Mouse (Mus musculus): ENCODE results near the gene Gas2l3. TPM values are rescaled to one million over a fixed set of nuclear protein-coding genes. Genes with fewer than 3 reads are reported as not detected.
A peak's percentile ranks its signal among the peaks of the same experiment; 100 is the strongest.

The Gas2l3 gene
- total RNA-seq, 1 experiment, result 25.5 TPM

GRCm38 (mm10) chr10:89392687-89393086 is 51.1 kb downstream of the Gas2l3 start:
- Histone ChIP-seq H3K4me1 (ENCODE audit: control insufficient read depth in 2 of 2, insufficient read depth in 2 of 2, low read length in 2 of 2, poor library complexity in 1 of 2) (peaks cover 2 to 6% of the 10 kb centered on the region in 2 experiments; a peak in 3 of 4 replicates), H3K4me3 (ENCODE audit: insufficient read depth in 1 of 2, low read depth in 1 of 2, low read length in 2 of 2, poor library complexity in 1 of 2, severe bottlenecking in 1 of 2) (no peak overlapping the region), H3K27ac (ENCODE audit: insufficient read depth, low read depth, low read length, poor library complexity, severe bottlenecking) (no peak overlapping the region), H3K36me3 (ENCODE audit: control insufficient read depth, insufficient read depth, low read length, poor library complexity, severe bottlenecking) (no peaks in the 10 kb centered on the region), H3K9me3 (ENCODE audit: control insufficient read depth, insufficient read depth, low read depth, low read length) (no peaks in the 10 kb centered on the region), H3K9ac (ENCODE audit: insufficient read depth, low read depth, low read length, poor library complexity, severe bottlenecking) (no peak overlapping the region)
- in situ Hi-C loops (cut with MboI; ENCODE audit: low sequenced_read_pairs in 2 of 2, unreplicated experiment in 2 of 2), result no loop called here
- no peak for DNase-seq (ENCODE audit: low read depth, low spot score)
- TF ChIP-seq ZC3H11A (IDR thresholded peaks at IDR 0.05; ENCODE audit: borderline replicate concordance, low read depth, low read length), result no peak
- no peak for TF ChIP-seq ZNF384 (IDR thresholded peaks at IDR 0.05; ENCODE audit: low read depth, low read length)
- no peak for TF ChIP-seq HCFC1 (IDR thresholded peaks at IDR 0.05; ENCODE audit: borderline replicate concordance, insufficient read depth, low read length)

DNA sequence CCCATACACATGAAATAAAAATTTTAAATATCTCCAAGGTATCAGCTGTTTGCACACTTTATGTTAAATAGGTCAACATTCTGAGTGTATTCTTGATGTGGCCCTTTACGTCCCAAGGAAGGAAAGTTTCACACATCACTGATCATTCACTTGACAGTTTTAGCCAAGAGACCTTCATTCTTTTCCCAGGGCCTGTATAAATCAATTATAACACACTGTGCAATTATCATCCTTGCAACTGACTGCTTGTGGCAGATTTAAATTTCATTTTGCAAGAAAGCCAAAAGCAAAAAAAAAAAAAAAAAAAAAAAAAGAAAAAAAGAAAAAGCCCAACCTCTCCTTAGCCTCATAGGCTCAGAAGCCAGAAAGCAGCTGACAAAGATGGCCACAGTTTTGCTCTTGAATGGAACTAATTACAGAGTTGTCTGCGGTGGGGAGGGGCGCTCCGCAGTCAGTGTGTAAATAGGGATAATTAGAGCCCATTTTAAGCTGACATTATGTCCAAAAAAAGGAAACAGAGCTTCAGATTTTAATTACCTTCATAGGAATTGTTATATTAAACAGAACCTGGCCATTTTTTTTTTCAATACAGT is 52.1 kb downstream of the Gas2l3 start:
- in situ Hi-C loops (cut with MboI; ENCODE audit: low sequenced_read_pairs in 2 of 2, unreplicated experiment in 2 of 2), result no loop called here
- TF ChIP-seq ZC3H11A (IDR thresholded peaks at IDR 0.05; ENCODE audit: borderline replicate concordance, low read depth, low read length), result no peak
- no peak for TF ChIP-seq HCFC1 (IDR thresholded peaks at IDR 0.05; ENCODE audit: borderline replicate concordance, insufficient read depth, low read length)
- TF ChIP-seq MAFK (IDR thresholded peaks at IDR 0.05; ENCODE audit: insufficient read depth, low read depth, low read length), result no peak
- 0 out of 2 replicates have a peak, but pooled peaks have one; percentile 5 for TF ChIP-seq ZNF384 (IDR thresholded peaks at IDR 0.05; ENCODE audit: low read depth, low read length)
- no peak for TF ChIP-seq CHD2 (IDR thresholded peaks at IDR 0.05; ENCODE audit: low read depth, low read length)
- Histone ChIP-seq H3K27ac (ENCODE audit: insufficient read depth, low read depth, low read length, poor library complexity, severe bottlenecking) (no peak overlapping the region), H3K9ac (ENCODE audit: insufficient read depth, low read depth, low read length, poor library complexity, severe bottlenecking) (no peak overlapping the region), H3K36me3 (ENCODE audit: control insufficient read depth, insufficient read depth, low read length, poor library complexity, severe bottlenecking) (no peaks in the 10 kb centered on the region), H3K9me3 (ENCODE audit: control insufficient read depth, insufficient read depth, low read depth, low read length) (no peaks in the 10 kb centered on the region), H3K4me1 (ENCODE audit: control insufficient read depth in 2 of 2, insufficient read depth in 2 of 2, low read length in 2 of 2, poor library complexity in 1 of 2) (peaks cover 2 to 6% of the 10 kb centered on the region in 2 experiments; a peak in 3 of 4 replicates), H3K4me3 (ENCODE audit: insufficient read depth in 1 of 2, low read depth in 1 of 2, low read length in 2 of 2, poor library complexity in 1 of 2, severe bottlenecking in 1 of 2) (no peak overlapping the region)
- DNase-seq (ENCODE audit: low read depth, low spot score), result no peak

- H3K9me3 ChIP-seq (ENCODE audit: control insufficient read depth, insufficient read depth, low read depth, low read length), result no peaks in the 10 kb centered on the region
- H3K4me3 ChIP-seq (ENCODE audit: insufficient read depth in 1 of 2, low read depth in 1 of 2, low read length in 2 of 2, poor library complexity in 1 of 2, severe bottlenecking in 1 of 2), result no peak overlapping the region
- in situ Hi-C loops (cut with MboI; ENCODE audit: low sequenced_read_pairs in 2 of 2, unreplicated experiment in 2 of 2), result no loop called here
- H3K36me3 ChIP-seq (ENCODE audit: control insufficient read depth, insufficient read depth, low read length, poor library complexity, severe bottlenecking), result no peaks in the 10 kb centered on the region
- no peak overlapping the region for H3K27ac ChIP-seq (ENCODE audit: insufficient read depth, low read depth, low read length, poor library complexity, severe bottlenecking)
- no peaks in the 10 kb centered on the region for H3K4me1 ChIP-seq (ENCODE audit: control insufficient read depth in 2 of 2, insufficient read depth in 2 of 2, low read length in 2 of 2, poor library complexity in 1 of 2)
- H3K9ac ChIP-seq (ENCODE audit: insufficient read depth, low read depth, low read length, poor library complexity, severe bottlenecking), result no peak overlapping the region
- no peak for TF ChIP-seq ZNF384 (IDR thresholded peaks at IDR 0.05; ENCODE audit: low read depth, low read length)
- no peak for TF ChIP-seq HCFC1 (IDR thresholded peaks at IDR 0.05; ENCODE audit: borderline replicate concordance, insufficient read depth, low read length)
- TF ChIP-seq MAFK (IDR thresholded peaks at IDR 0.05; ENCODE audit: insufficient read depth, low read depth, low read length), result no peak
- no peak for TF ChIP-seq ZC3H11A (IDR thresholded peaks at IDR 0.05; ENCODE audit: borderline replicate concordance, low read depth, low read length)
- TF ChIP-seq CHD2 (IDR thresholded peaks at IDR 0.05; ENCODE audit: low read depth, low read length), result no peak
- DNase-seq (ENCODE audit: low read depth, low spot score), result no peak
Observed at GRCm38 (mm10) chr10:89386461-89386860, 57.3 kb downstream of the Gas2l3 start.

GRCm38 (mm10) chr10:89383462-89383861 is 60.3 kb downstream of the Gas2l3 start:
- H3K4me3 ChIP-seq (ENCODE audit: insufficient read depth in 1 of 2, low read depth in 1 of 2, low read length in 2 of 2, poor library complexity in 1 of 2, severe bottlenecking in 1 of 2), result no peak overlapping the region
- in situ Hi-C loops (cut with MboI; ENCODE audit: low sequenced_read_pairs in 2 of 2, unreplicated experiment in 2 of 2), result no loop called here
- H3K9me3 ChIP-seq (ENCODE audit: control insufficient read depth, insufficient read depth, low read depth, low read length), result no peaks in the 10 kb centered on the region
- no peak overlapping the region for H3K27ac ChIP-seq (ENCODE audit: insufficient read depth, low read depth, low read length, poor library complexity, severe bottlenecking)
- H3K9ac ChIP-seq (ENCODE audit: insufficient read depth, low read depth, low read length, poor library complexity, severe bottlenecking), result no peak overlapping the region
- TF ChIP-seq ZNF384 (IDR thresholded peaks at IDR 0.05; ENCODE audit: low read depth, low read length) (no peak), CHD2 (IDR thresholded peaks at IDR 0.05; ENCODE audit: low read depth, low read length) (no peak), HCFC1 (IDR thresholded peaks at IDR 0.05; ENCODE audit: borderline replicate concordance, insufficient read depth, low read length) (no peak), MAFK (IDR thresholded peaks at IDR 0.05; ENCODE audit: insufficient read depth, low read depth, low read length) (no peak), ZC3H11A (IDR thresholded peaks at IDR 0.05; ENCODE audit: borderline replicate concordance, low read depth, low read length) (peak; percentile 57; the same call in 1 of the 2 replicates)
- H3K36me3 ChIP-seq (ENCODE audit: control insufficient read depth, insufficient read depth, low read length, poor library complexity, severe bottlenecking), result no peaks in the 10 kb centered on the region
- peak; percentile 80 for DNase-seq (ENCODE audit: low read depth, low spot score)
- no peaks in the 10 kb centered on the region for H3K4me1 ChIP-seq (ENCODE audit: control insufficient read depth in 2 of 2, insufficient read depth in 2 of 2, low read length in 2 of 2, poor library complexity in 1 of 2)

All from ES-E14 (cell line).